Mouse (Mus musculus): ENCODE measurements around the gene Arhgap23.
A peak's percentile ranks its signal among the peaks of the same experiment; 100 is the strongest.

Gene Arhgap23

GRCm38 (mm10) chr11:97508198-97508597 is 92.9 kb downstream of the Arhgap23 start:
- peak; percentile 27 for DNase-seq

- DNase-seq: no peak
Measured at GRCm38 (mm10) chr11:97509058-97509457, 93.7 kb downstream of the Arhgap23 start.

DNA sequence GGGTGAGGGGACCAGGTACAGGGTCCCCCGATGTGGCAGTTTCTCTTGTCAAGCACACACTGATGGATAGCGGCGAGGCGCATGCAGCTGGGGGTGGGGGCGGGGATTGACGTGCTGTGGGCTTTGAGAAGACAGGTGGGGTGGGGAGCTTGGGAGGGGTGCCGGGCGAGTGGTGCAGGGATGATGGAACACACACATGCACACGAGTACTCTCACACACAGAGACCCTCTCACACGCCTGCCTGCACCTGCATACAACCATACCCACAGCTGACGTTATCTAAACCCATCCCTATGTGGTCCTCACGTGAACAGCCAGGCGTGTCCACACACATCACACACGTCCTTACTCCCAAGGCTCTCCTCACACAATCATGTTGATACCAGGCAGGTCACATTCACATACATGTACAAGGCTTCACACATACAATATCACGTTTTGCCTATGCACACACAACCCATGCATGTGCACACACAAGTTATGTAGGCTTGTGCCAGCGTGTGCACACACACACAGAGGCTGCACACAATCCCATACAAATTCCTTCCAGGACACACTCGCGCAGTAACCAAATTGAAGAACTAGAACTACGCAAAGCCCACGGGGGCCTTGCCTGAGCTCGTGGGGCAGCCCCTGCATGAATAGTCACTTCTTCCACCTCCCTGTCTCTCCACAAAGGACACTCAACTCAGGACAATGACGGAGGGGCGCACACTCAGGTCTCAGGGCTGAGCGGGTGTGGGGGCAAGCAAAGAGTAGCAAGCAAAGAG is 94.6 kb downstream of the Arhgap23 start:
- DNase-seq: peak; percentile 28

GRCm38 (mm10) chr11:97510966-97511660 is 95.8 kb downstream of the Arhgap23 start:
- peak; percentile 82 for DNase-seq

DNA sequence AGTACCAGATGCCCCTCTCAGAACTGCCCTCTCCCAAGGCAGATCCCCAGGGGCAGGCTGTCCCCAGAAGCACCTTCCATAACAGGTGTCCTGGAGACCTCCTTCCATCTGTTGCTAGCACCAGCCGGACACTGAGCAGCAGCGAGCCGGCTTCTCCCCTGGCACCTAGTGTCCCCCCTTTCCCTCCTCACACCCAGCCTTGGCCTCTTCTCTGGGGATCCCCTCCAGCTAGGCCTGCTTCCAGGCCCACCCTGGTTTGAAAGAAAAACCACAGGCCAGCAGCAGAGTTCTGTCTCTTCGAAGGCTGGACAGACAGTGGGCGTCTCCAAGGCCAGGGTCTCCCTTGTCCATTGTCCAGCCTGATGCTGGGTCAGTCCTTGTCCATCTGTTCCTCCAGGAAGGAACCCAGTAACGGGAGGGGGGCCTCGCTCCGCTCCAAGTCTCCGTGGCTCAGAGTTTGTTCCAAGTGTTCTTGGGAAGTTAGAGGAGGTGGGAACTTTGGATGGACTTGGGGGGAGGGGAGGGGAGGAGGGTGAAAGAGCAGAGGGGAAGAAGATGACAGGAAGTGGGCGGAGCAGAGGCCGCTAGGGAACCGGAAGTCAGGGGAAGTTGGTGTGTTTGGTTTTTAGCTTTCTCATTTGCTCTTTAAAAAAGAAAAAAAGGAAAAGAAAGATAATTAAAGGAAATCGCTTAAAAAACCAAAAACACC is 96.5 kb downstream of the Arhgap23 start:
- DNase-seq: no peak

GRCm38 (mm10) chr11:97512511-97512910 is 97.2 kb downstream of the Arhgap23 start:
- DNase-seq: no peak

DNA sequence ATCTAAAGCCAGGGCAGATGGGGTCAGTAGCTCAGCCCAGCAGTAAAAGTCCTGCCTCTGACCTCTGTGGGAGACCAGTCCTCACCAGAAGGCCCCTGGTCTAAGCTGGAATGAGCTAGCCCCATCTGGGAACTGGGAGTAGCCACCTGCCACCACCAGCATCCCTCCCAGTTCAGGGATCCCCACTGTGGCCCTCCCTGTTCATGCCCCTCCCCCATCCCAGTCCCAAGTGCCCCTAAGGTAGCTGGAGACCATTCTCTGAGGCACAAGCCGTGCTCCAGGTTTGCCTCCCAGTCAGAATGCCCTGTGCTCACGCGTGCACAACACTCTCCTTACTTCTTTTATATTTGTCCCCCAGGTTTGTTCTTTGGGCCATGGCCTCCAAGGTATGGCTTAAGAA is 97.7 kb downstream of the Arhgap23 start:
- DNase-seq: no peak

DNA sequence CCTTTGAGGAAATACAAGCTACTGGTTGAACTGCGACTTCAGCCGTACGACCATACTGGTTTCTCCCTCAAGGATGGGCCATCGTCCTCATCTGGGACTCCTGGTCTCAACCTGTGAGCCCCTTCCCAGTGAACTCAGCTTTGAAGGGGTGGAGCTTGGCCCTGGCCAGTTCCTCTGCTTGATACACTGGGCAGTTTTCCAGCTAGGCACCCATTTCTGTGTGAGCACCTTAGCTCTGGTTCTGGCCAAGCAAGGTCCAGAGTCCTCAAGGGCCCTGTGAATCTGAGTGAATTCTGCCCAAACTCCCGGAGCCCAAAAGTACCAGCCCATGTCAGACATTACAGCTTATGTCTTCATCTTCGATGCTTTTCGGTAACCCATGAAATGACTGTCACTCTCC is 105.2 kb downstream of the Arhgap23 start:
- DNase-seq: no peak

- no peak for DNase-seq
Measured at GRCm38 (mm10) chr11:97521741-97522474, 106.6 kb downstream of the Arhgap23 start.

GRCm38 (mm10) chr11:97523107-97523506 is 107.8 kb downstream of the Arhgap23 start:
- no peak for DNase-seq

- DNase-seq: peak; percentile 72
Measured at GRCm38 (mm10) chr11:97523827-97524261, 108.5 kb downstream of the Arhgap23 start.

DNA sequence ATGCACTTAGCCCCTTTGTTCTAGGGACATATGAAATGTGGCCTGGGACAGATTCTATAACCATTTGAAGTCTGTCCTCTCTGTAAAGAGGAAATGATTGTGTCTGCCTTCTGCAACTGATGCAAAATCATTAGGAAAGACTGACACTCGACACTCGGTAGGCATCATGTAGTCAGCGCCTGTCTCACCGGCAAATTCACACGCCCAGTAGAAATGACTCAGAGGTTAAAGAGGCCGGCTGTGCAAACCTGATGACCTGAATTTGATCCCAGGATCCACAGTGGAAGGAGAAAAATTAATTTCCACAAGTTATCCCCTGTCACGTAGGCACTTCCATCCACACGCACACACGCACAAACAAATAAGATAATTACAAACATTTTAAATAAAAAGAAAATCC is 109.0 kb downstream of the Arhgap23 start:
- no peak for DNase-seq

GRCm38 (mm10) chr11:97525313-97525712 is 110.0 kb downstream of the Arhgap23 start:
- no peak for DNase-seq

DNA sequence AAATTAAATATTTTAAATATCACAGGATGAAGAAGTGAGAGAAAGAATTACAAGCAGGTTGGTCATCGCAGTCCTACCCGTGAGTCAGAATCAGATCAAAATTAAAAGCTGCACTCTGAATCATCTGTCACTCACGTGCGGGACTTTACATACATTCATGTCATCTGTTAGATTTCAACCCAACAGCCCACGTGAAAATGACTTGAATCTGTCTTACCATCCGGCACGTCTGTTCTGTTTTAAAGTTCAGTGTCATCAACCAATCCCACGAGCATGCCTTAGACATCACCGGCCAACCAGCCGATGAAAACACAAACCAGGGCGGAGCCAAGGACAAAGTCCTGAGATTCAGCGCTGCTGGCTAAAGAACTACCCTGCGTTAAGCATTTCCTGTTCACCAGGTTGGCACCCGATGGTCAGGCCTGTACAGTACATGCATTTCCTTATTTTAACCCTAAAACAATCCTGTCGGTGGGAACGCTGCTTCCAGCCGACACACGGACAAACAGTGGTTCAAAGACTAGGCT is 113.0 kb downstream of the Arhgap23 start:
- DNase-seq: no peak

DNA sequence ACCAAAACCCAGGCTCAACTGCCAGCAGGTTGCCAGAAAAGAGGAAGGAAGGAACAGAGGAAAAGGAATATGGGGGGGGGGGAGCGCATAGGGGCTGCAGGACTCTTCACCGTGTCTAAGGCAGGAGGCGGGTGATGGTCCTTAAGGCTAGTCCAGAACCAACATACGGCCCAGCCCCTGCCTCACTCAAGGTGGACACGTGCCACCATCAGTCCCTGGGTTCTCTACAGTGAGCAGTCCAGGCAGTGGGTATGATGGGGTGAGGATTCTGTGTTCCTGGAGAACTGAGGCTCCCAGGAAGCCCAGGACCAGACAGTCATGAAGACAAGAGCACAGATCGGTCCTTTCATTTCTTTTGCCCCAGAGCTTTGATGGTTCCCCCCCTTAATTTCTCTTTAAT is 114.7 kb downstream of the Arhgap23 start:
- DNase-seq: no peak

DNA sequence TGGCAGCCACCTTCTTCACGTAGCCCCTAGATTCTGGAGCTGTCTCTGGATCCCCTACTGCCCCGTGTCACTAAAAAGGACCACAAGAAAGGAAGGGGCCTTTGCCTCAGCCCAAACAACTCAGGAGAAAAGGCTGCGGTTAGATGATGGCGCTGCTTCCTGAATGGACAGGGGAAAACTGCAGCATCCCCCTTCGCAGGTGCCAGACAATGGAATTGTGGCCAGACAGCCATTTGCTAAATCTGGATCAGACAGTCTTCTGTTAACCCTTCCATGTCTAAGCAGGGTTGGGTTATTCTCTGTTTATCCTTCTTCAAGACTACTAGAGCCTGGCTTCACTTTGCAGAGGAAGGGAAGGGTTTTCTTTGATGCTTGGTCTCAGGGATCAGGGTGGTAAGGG is 115.6 kb downstream of the Arhgap23 start:
- no peak for DNase-seq

GRCm38 (mm10) chr11:97531381-97532260 is 116.3 kb downstream of the Arhgap23 start:
- peak; percentile 97 for DNase-seq

DNA sequence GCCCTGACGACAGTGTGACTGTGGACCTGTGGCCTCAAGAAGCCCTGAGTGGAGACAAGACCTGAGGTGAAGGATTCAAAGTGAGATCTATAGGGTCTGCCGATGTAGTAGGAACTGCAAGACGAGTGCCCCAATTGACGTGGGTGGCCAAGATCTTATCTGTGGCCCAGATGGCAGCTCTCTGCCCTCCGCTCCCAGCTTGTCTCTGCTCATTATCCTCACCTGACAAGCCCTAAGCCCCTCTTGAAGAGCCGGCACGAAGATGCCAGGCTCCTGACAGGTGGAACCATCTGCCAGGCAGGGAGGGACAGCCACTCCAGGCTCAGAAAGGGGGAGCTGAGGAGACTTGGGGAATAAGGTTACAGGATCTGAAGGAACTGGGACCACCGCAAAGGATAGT is 117.0 kb downstream of the Arhgap23 start:
- DNase-seq: no peak

DNA sequence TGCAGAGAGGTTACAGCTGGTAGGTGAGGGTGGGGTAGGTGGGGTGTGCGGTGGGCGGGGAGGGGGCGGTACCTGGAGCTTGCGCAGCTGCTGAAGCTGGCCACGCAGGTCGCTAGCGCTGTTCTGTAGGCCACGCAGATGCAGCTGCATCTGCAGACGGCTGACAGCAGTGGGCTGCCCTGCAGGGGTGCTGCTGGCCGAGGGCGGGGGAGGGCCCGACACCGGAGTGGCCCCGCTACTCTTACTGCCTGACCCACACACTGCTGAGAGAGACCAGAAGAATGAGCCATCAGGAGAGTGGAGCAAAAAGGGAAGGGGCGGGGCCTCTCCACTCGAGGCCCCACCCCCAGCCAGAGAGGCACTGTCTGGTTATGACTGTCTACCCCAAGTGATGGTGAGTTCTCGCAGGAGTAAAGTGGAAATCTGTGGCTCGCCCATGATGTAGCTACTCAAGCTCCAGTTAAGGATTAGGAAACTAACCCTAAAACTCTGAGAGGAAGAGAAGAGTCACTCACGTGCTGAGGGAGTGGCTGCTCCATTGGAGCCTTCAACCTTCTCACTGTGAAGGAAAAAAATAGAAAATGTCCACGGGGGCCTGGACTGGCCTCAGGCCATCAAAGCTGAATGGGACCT is 117.7 kb downstream of the Arhgap23 start:
- DNase-seq: peak; percentile 78

GRCm38 (mm10) chr11:97533653-97534052 is 118.3 kb downstream of the Arhgap23 start:
- no peak for DNase-seq
